ENCODE assay signal across 8 mouse cellular contexts in genomic region chr7:16099901-16100300, GRCm38 (mm10). TPM values are rescaled to one million over a fixed set of nuclear protein-coding genes. Genes with fewer than 3 reads are reported as not detected.
A peak's percentile ranks its signal among the peaks of the same experiment; 100 is the strongest.
DNase-seq lines count a peak whose midpoint lies in the region; ATAC-seq and TF ChIP-seq lines count a peak whose summit lies in the region.

No protein-coding gene starts in this region.

- no peak for ATAC-seq in forebrain, embryonic 15.5 days (replicated peaks)
- peak; percentile 51 for ATAC-seq in liver, embryonic 15.5 days (ENCODE audit: insufficient read depth)
- ATAC-seq in megakaryocyte-erythroid progenitor cell, adult 5-6 weeks (replicated peaks; ENCODE audit: low FRiP score, low TSS enrichment, poor library complexity, severe bottlenecking), result no peak

- TF ChIP-seq CTCF in gastrocnemius, adult 2 months (IDR thresholded peaks at IDR 0.05), result no peak
- no peak for TF ChIP-seq CTCF in CH12.LX (conservative IDR thresholded peaks at IDR 0.05 in 1 of 2, IDR thresholded peaks at IDR 0.05 in 1 of 2; ENCODE audit: low read depth in 2 of 2, low read length in 2 of 2)

- peaks cover 37 to 47% of the 10 kb centered on the region in 2 experiments for H3K36me3 ChIP-seq in CH12.LX (replicated peaks in 1 of 2; ENCODE audit: control insufficient read depth in 1 of 2, insufficient read depth in 1 of 2, low read length in 1 of 2)
- H3K36me3 ChIP-seq in forebrain, embryonic 15.5 days, result peaks cover 5% of the 10 kb centered on the region; the same call in 1 of the 2 replicates
- peaks cover 47% of the 10 kb centered on the region for H3K36me3 ChIP-seq in liver, embryonic 15.5 days (replicated peaks)

- no peak for TF ChIP-seq POLR2A in CH12.LX (IDR thresholded peaks at IDR 0.05; ENCODE audit: low read depth, low read length)

- TF ChIP-seq EP300 in CH12.LX (IDR thresholded peaks at IDR 0.05; ENCODE audit: low read length), result no peak

- intact Hi-C loops in gastrocnemius, adult 2 months (cut with DNase I), result loop anchor here (2.0 kb wide), 2 partner anchors 19 to 51 kb away; partner anchors contain the start of gene Kptn

- peaks cover 41% of the 10 kb centered on the region for H3K79me2 ChIP-seq in CH12.LX (replicated peaks; ENCODE audit: control insufficient read depth, extremely low read depth, insufficient read depth, poor library complexity, severe bottlenecking)

- no peak for TF ChIP-seq RAD21 in CH12.LX (IDR thresholded peaks at IDR 0.05; ENCODE audit: low read depth, low read length)

- DNase-seq in gastrocnemius, adult 2 months, result no peak
- DNase-seq in gastrocnemius, adult 18-20 months (ENCODE audit: low spot score), result no peak
- no peak for DNase-seq in CH12.LX (ENCODE audit: extremely low read depth)
- DNase-seq in layer of hippocampus, postnatal 25 days (ENCODE audit: extremely low spot score in 1 of 2, low spot score in 1 of 2), result no peak
- DNase-seq in cerebellum, postnatal 4 days (ENCODE audit: low spot score in 2 of 2), result no peak

- in situ Hi-C loops in CH12.LX (cut with MboI; ENCODE audit: low pct_ligation_motif_present, low pct_unique_long_range_greater_than_20kb, low sequenced_read_pairs), result no loop called here

- peak overlapping the region; percentile 96 for H3K9ac ChIP-seq in CH12.LX (ENCODE audit: insufficient read depth, low read depth)
- H3K9ac ChIP-seq in forebrain, embryonic 15.5 days (replicated peaks), result no peak overlapping the region
- peak overlapping the region; percentile 94 for H3K9ac ChIP-seq in liver, embryonic 15.5 days

- 84% methylated on average over 4 of the region's 4 CpGs for WGBS in forebrain, embryonic 15.5 days
- WGBS in liver, embryonic 15.5 days (ENCODE audit: insufficient replicate concordance), result 29% methylated on average over 4 of the region's 4 CpGs

- dilution Hi-C loops in CH12.LX (cut with MboI; ENCODE audit: extremely low pct_ligation_motif_present, extremely low pct_unique_long_range_greater_than_20kb, low sequenced_read_pairs), result no loop called here

- H3K4me1 ChIP-seq in CH12.LX (ENCODE audit: control insufficient read depth in 1 of 2, insufficient read depth in 2 of 2), result peaks cover 18 to 45% of the 10 kb centered on the region in 2 experiments
- H3K4me1 ChIP-seq in forebrain, embryonic 15.5 days, result peaks cover 39% of the 10 kb centered on the region
- H3K4me1 ChIP-seq in liver, embryonic 15.5 days (replicated peaks), result peaks cover 54% of the 10 kb centered on the region

- H3K4me2 ChIP-seq in CH12.LX (ENCODE audit: insufficient read depth, low read depth, poor library complexity, severe bottlenecking), result peak overlapping the region; percentile 93
- peak overlapping the region; percentile 7; the same call in 1 of the 2 replicates for H3K4me2 ChIP-seq in forebrain, embryonic 15.5 days (replicated peaks)
- H3K4me2 ChIP-seq in liver, embryonic 15.5 days, result peak overlapping the region; percentile 79

- no peaks in the 10 kb centered on the region for H3K9me3 ChIP-seq in CH12.LX (replicated peaks; ENCODE audit: low read length)
- H3K9me3 ChIP-seq in forebrain, embryonic 15.5 days, result no peaks in the 10 kb centered on the region
- H3K9me3 ChIP-seq in liver, embryonic 15.5 days (replicated peaks), result no peaks in the 10 kb centered on the region

- no peaks in the 10 kb centered on the region for H3K27me3 ChIP-seq in CH12.LX (replicated peaks)
- no peaks in the 10 kb centered on the region for H3K27me3 ChIP-seq in forebrain, embryonic 15.5 days
- H3K27me3 ChIP-seq in liver, embryonic 15.5 days, result 0 out of 2 replicates have a peak, but pooled peaks cover 5% of the 10 kb centered on the region

- H3K27ac ChIP-seq in gastrocnemius, adult 2 months, result peak overlapping the region; percentile 95
- no peak overlapping the region for H3K27ac ChIP-seq in CH12.LX (ENCODE audit: insufficient read depth, low read depth)
- no peak overlapping the region for H3K27ac ChIP-seq in forebrain, embryonic 15.5 days (replicated peaks)
- H3K27ac ChIP-seq in liver, embryonic 15.5 days (replicated peaks), result peak overlapping the region; percentile 96

- H3K4me3 ChIP-seq in gastrocnemius, adult 2 months, result peak overlapping the region; percentile 88
- peak overlapping the region; percentile 73 to 100 (median 94) for H3K4me3 ChIP-seq in CH12.LX (replicated peaks in 1 of 3; ENCODE audit: low read depth in 2 of 3, low read length in 2 of 3, poor library complexity in 1 of 3)
- peak overlapping the region; percentile 66; the same call in 1 of the 2 replicates for H3K4me3 ChIP-seq in forebrain, embryonic 15.5 days
- peak overlapping the region; percentile 78 for H3K4me3 ChIP-seq in liver, embryonic 15.5 days (replicated peaks)

TF ChIP-seq in CH12.LX, 34 proteins besides CTCF, POLR2A, EP300 and RAD21 (continues in another document):
- TF ChIP-seq MYC (IDR thresholded peaks at IDR 0.05; ENCODE audit: low read depth, low read length) (no peak), ELF1 (IDR thresholded peaks at IDR 0.05; ENCODE audit: low read depth, low read length) (no peak), TBP (conservative IDR thresholded peaks at IDR 0.05; ENCODE audit: low read depth, low read length) (no peak), SIN3A (IDR thresholded peaks at IDR 0.05; ENCODE audit: low read length) (no peak), MXI1 (IDR thresholded peaks at IDR 0.05; ENCODE audit: low read depth, low read length) (no peak), JUN (IDR thresholded peaks at IDR 0.05; ENCODE audit: insufficient read depth, low read depth, low read length) (no peak), ZC3H11A (IDR thresholded peaks at IDR 0.05; ENCODE audit: low read depth, low read length) (no peak), MAX (IDR thresholded peaks at IDR 0.05; ENCODE audit: low read length) (no peak), CHD2 (IDR thresholded peaks at IDR 0.05; ENCODE audit: low read length) (no peak)

RNA-seq across cellular contexts. Expression of gene Napa, which starts 1.6 kb away (rescaled TPM):
- 100 to 1,000 TPM in 1 of 2 experiments, 10 to 100 TPM in 1; 99.2 to 113 TPM for total RNA-seq in gastrocnemius, adult 2 months (2021)
- total RNA-seq in gastrocnemius, adult 18-20 months (2021), result 100 to 1,000 TPM; 101 to 131 TPM
- 80.0 and 84.8 TPM in 2 replicates for total RNA-seq in CH12.LX (2012; rRNA removed)
- 97.5 and 106 TPM in 2 replicates for total RNA-seq in CH12.LX (2014; rRNA removed)
- 111 and 112 TPM in 2 replicates for polyA plus RNA-seq in CH12.LX (2012; ENCODE audit: insufficient read length, low read depth)
- polyA plus RNA-seq in forebrain, embryonic 15.5 days (2015; fragmentation: Nextera tagmentation; extraction: Ambion mirVana), result 186 and 200 TPM in 2 replicates
- polyA plus RNA-seq in liver, embryonic 15.5 days (2015; fragmentation: Nextera tagmentation; extraction: Ambion mirVana), result 159 and 169 TPM in 2 replicates
- total RNA-seq in layer of hippocampus, postnatal 25 days (2021), result 100 to 1,000 TPM; 282 to 301 TPM
- total RNA-seq in megakaryocyte-erythroid progenitor cell, adult 5-6 weeks (2014; fragmentation: Nextera tagmentation), result 92.2 and 111 TPM in 2 replicates
- 41.1 and 49.5 TPM in 2 replicates for total RNA-seq in megakaryocyte-erythroid progenitor cell, adult 5-6 weeks (2017)

RNA-seq across cellular contexts. Expression of gene Kptn, which starts 19.8 kb away (rescaled TPM):
- total RNA-seq in gastrocnemius, adult 2 months (2021), result 10 to 100 TPM; 10.3 to 16.0 TPM
- total RNA-seq in gastrocnemius, adult 18-20 months (2021), result 10 to 100 TPM; 10.2 to 12.6 TPM
- total RNA-seq in CH12.LX (2012; rRNA removed), result 17.5 and 19.1 TPM in 2 replicates
- total RNA-seq in CH12.LX (2014; rRNA removed), result 25.4 and 25.8 TPM in 2 replicates
- 14.2 and 14.5 TPM in 2 replicates for polyA plus RNA-seq in CH12.LX (2012; ENCODE audit: insufficient read length, low read depth)
- polyA plus RNA-seq in forebrain, embryonic 15.5 days (2015; fragmentation: Nextera tagmentation; extraction: Ambion mirVana), result 43.0 and 43.7 TPM in 2 replicates
- polyA plus RNA-seq in liver, embryonic 15.5 days (2015; fragmentation: Nextera tagmentation; extraction: Ambion mirVana), result 8.6 and 9.6 TPM in 2 replicates
- 10 to 100 TPM; 32.3 to 37.8 TPM for total RNA-seq in layer of hippocampus, postnatal 25 days (2021)
- total RNA-seq in megakaryocyte-erythroid progenitor cell, adult 5-6 weeks (2014; fragmentation: Nextera tagmentation), result 14.3 and 20.7 TPM in 2 replicates
- 5.1 and 10.5 TPM in 2 replicates for total RNA-seq in megakaryocyte-erythroid progenitor cell, adult 5-6 weeks (2017)

RNA-seq across cellular contexts. Expression of gene Slc8a2, which starts 29.7 kb away (rescaled TPM):
- total RNA-seq in gastrocnemius, adult 2 months (2021), result under 1 TPM; 0.08 to 0.28 TPM
- under 1 TPM; 0.11 to 0.21 TPM for total RNA-seq in gastrocnemius, adult 18-20 months (2021)
- total RNA-seq in CH12.LX (2012; rRNA removed) (0.04 TPM in 2 replicates), CH12.LX (2014; rRNA removed) (not detected in 2 replicates)
- 0.08 and 0.10 TPM in 2 replicates for polyA plus RNA-seq in CH12.LX (2012; ENCODE audit: insufficient read length, low read depth)
- polyA plus RNA-seq in forebrain, embryonic 15.5 days (2015; fragmentation: Nextera tagmentation; extraction: Ambion mirVana), result 0.96 and 1.1 TPM in 2 replicates
- not detected in 2 replicates for polyA plus RNA-seq in liver, embryonic 15.5 days (2015; fragmentation: Nextera tagmentation; extraction: Ambion mirVana)
- 100 to 1,000 TPM; 294 to 322 TPM for total RNA-seq in layer of hippocampus, postnatal 25 days (2021)
- total RNA-seq in megakaryocyte-erythroid progenitor cell, adult 5-6 weeks (2014; fragmentation: Nextera tagmentation), result 0.07 TPM in 1 of 2 replicates, not detected in the other
- not detected in 2 replicates for total RNA-seq in megakaryocyte-erythroid progenitor cell, adult 5-6 weeks (2017)

RNA-seq across cellular contexts. Expression of gene Zfp541, which starts 38.3 kb away (rescaled TPM):
- not detected for total RNA-seq in gastrocnemius, adult 2 months (2021)
- not detected for total RNA-seq in gastrocnemius, adult 18-20 months (2021)
- total RNA-seq in CH12.LX (2012; rRNA removed) (0.08 TPM in 1 of 2 replicates, not detected in the other), CH12.LX (2014; rRNA removed) (0.12 TPM in 1 of 2 replicates, not detected in the other)
- 0.05 TPM in 1 of 2 replicates, not detected in the other for polyA plus RNA-seq in CH12.LX (2012; ENCODE audit: insufficient read length, low read depth)
- 0.09 TPM in 1 of 2 replicates, not detected in the other for polyA plus RNA-seq in forebrain, embryonic 15.5 days (2015; fragmentation: Nextera tagmentation; extraction: Ambion mirVana)
- polyA plus RNA-seq in liver, embryonic 15.5 days (2015; fragmentation: Nextera tagmentation; extraction: Ambion mirVana), result not detected in 2 replicates
- total RNA-seq in layer of hippocampus, postnatal 25 days (2021), result under 1 TPM; 0.44 to 0.66 TPM
- total RNA-seq in megakaryocyte-erythroid progenitor cell, adult 5-6 weeks (2014; fragmentation: Nextera tagmentation), result not detected in 2 replicates
- total RNA-seq in megakaryocyte-erythroid progenitor cell, adult 5-6 weeks (2017), result not detected in 2 replicates

RNA-seq across cellular contexts. Expression of gene Bicra, which starts 52.2 kb away (rescaled TPM):
- total RNA-seq in gastrocnemius, adult 2 months (2021), result 1 to 10 TPM; 6.8 to 7.1 TPM
- total RNA-seq in gastrocnemius, adult 18-20 months (2021), result 1 to 10 TPM; 5.5 to 6.6 TPM
- total RNA-seq in CH12.LX (2012; rRNA removed), result 1.9 and 2.2 TPM in 2 replicates
- total RNA-seq in CH12.LX (2014; rRNA removed), result 0.31 and 0.32 TPM in 2 replicates
- polyA plus RNA-seq in CH12.LX (2012; ENCODE audit: insufficient read length, low read depth), result 9.8 and 10.2 TPM in 2 replicates
- 10.1 and 10.7 TPM in 2 replicates for polyA plus RNA-seq in forebrain, embryonic 15.5 days (2015; fragmentation: Nextera tagmentation; extraction: Ambion mirVana)
- 1.6 and 1.9 TPM in 2 replicates for polyA plus RNA-seq in liver, embryonic 15.5 days (2015; fragmentation: Nextera tagmentation; extraction: Ambion mirVana)
- total RNA-seq in layer of hippocampus, postnatal 25 days (2021), result 10 to 100 TPM; 15.9 to 23.2 TPM
- 12.6 and 21.3 TPM in 2 replicates for total RNA-seq in megakaryocyte-erythroid progenitor cell, adult 5-6 weeks (2014; fragmentation: Nextera tagmentation)
- 0.15 and 1.8 TPM in 2 replicates for total RNA-seq in megakaryocyte-erythroid progenitor cell, adult 5-6 weeks (2017)

Comparison
In these comparisons a context has a peak if more than half of its experiments do, and no peak if none do; other contexts are left out.
1. H3K27ac ChIP-seq: peak in gastrocnemius, adult 2 months (single experiment) and liver, embryonic 15.5 days (single experiment); none in CH12.LX (single experiment) and forebrain, embryonic 15.5 days (single experiment).
2. H3K4me2 ChIP-seq: peak in every context shown above with its lines; median percentile 93 in CH12.LX; 79 in liver, embryonic 15.5 days; 7 in forebrain, embryonic 15.5 days.
3. RNA of gene Slc8a2, which starts 29.7 kb away (total RNA-seq): 294 to 322 TPM in layer of hippocampus, postnatal 25 days; 0.08 to 0.28 TPM in gastrocnemius, adult 2 months, 0.11 to 0.21 TPM in gastrocnemius, adult 18-20 months, 0.04 TPM in CH12.LX and 0.07 TPM in megakaryocyte-erythroid progenitor cell, adult 5-6 weeks; every median in the first group is over 100 times any median in the second.
4. Peak in every context shown above with its lines, with median percentiles within 50 percentile points of each other: H3K4me3 ChIP-seq.